ENCODE assay signal across 10 mouse cellular contexts in genomic region chr7:45679966-45680621, GRCm38 (mm10). TPM values are rescaled to one million over a fixed set of nuclear protein-coding genes. Genes with fewer than 3 reads are reported as not detected.
DNase-seq lines count a peak whose midpoint lies in the region; ATAC-seq and TF ChIP-seq lines count a peak whose summit lies in the region.
"Had no signal": no experiment of that assay in that cellular context is flagged by ENCODE, and none has a peak within 500 bp of the region (broad histone marks: within the 10 kb centered on the region; RNA-seq: fewer than 3 reads in every experiment).

No protein-coding gene starts in this region.

- TF ChIP-seq CTCF in intestine, postnatal 0 days (IDR thresholded peaks at IDR 0.05; ENCODE audit: low read depth), result no peak
- no peak for TF ChIP-seq CTCF in hindbrain, postnatal 0 days (IDR thresholded peaks at IDR 0.05; ENCODE audit: low read depth)

- 66% methylated on average over 14 of the region's 14 CpGs for WGBS in midbrain, embryonic 10.5 days
- 49% methylated on average over 14 of the region's 14 CpGs for WGBS in midbrain, embryonic 13.5 days
- 59% methylated on average over 14 of the region's 14 CpGs for WGBS in intestine, postnatal 0 days
- 66% methylated on average over 14 of the region's 14 CpGs for WGBS in stomach, embryonic 14.5 days
- 64% methylated on average over 14 of the region's 14 CpGs for WGBS in hindbrain, postnatal 0 days

- DNase-seq in midbrain, embryonic 10.5 days (ENCODE audit: low spot score), result no peak
- DNase-seq in frontal cortex, postnatal 25 days (ENCODE audit: low spot score in 2 of 2), result no peak
- DNase-seq in right cerebral cortex, postnatal 25 days, result no peak
- DNase-seq in hindbrain, postnatal 0 days (ENCODE audit: low spot score), result no peak

- H3K9me3 ChIP-seq in midbrain, embryonic 10.5 days (replicated peaks), result no peaks in the 10 kb centered on the region
- H3K9me3 ChIP-seq in midbrain, embryonic 13.5 days, result no peaks in the 10 kb centered on the region
- H3K9me3 ChIP-seq in intestine, postnatal 0 days (ENCODE audit: control insufficient read depth), result no peaks in the 10 kb centered on the region
- H3K9me3 ChIP-seq in stomach, embryonic 14.5 days (ENCODE audit: control insufficient read depth, low read depth, low read length), result no peaks in the 10 kb centered on the region
- H3K9me3 ChIP-seq in hindbrain, postnatal 0 days (ENCODE audit: low read length), result no peaks in the 10 kb centered on the region

- no peak overlapping the region for H3K9ac ChIP-seq in midbrain, embryonic 13.5 days (replicated peaks)
- H3K9ac ChIP-seq in intestine, postnatal 0 days (ENCODE audit: low read depth, low read length), result no peak overlapping the region
- no peak overlapping the region for H3K9ac ChIP-seq in stomach, embryonic 14.5 days (replicated peaks; ENCODE audit: low read depth, low read length)
- H3K9ac ChIP-seq in hindbrain, postnatal 0 days (replicated peaks; ENCODE audit: low read length), result no peak overlapping the region

- H3K36me3 ChIP-seq in midbrain, embryonic 10.5 days, result no peaks in the 10 kb centered on the region
- no peaks in the 10 kb centered on the region for H3K36me3 ChIP-seq in midbrain, embryonic 13.5 days
- H3K36me3 ChIP-seq in intestine, postnatal 0 days (ENCODE audit: control insufficient read depth, insufficient read depth), result no peaks in the 10 kb centered on the region
- H3K36me3 ChIP-seq in stomach, embryonic 14.5 days (ENCODE audit: control insufficient read depth, insufficient read depth, low read length), result no peaks in the 10 kb centered on the region
- no peaks in the 10 kb centered on the region for H3K36me3 ChIP-seq in hindbrain, postnatal 0 days (ENCODE audit: insufficient read depth, low read length)

- no peaks in the 10 kb centered on the region; the same call in 1 of the 2 replicates for H3K27me3 ChIP-seq in midbrain, embryonic 10.5 days (ENCODE audit: low read depth, poor library complexity, severe bottlenecking)
- no peaks in the 10 kb centered on the region for H3K27me3 ChIP-seq in midbrain, embryonic 13.5 days
- peaks cover 43% of the 10 kb centered on the region for H3K27me3 ChIP-seq in intestine, postnatal 0 days (replicated peaks; ENCODE audit: control insufficient read depth, insufficient read depth, low read length)
- no peaks in the 10 kb centered on the region for H3K27me3 ChIP-seq in stomach, embryonic 14.5 days (ENCODE audit: control insufficient read depth, insufficient read depth, low read length)
- H3K27me3 ChIP-seq in hindbrain, postnatal 0 days (ENCODE audit: insufficient read depth, low read length), result no peaks in the 10 kb centered on the region

- peak overlapping the region; percentile 29 for H3K27ac ChIP-seq in midbrain, embryonic 10.5 days (replicated peaks)
- H3K27ac ChIP-seq in midbrain, embryonic 13.5 days, result no peak overlapping the region
- peak overlapping the region; percentile 94 for H3K27ac ChIP-seq in brown adipose tissue, adult 24 weeks (replicated peaks; ENCODE audit: low read depth, low read length)
- H3K27ac ChIP-seq in intestine, postnatal 0 days (ENCODE audit: low read depth, low read length), result peak overlapping the region; percentile 35; the same call in 1 of the 2 replicates
- peak overlapping the region; percentile 48; the same call in 1 of the 2 replicates for H3K27ac ChIP-seq in stomach, embryonic 14.5 days (ENCODE audit: low read length)
- H3K27ac ChIP-seq in hindbrain, postnatal 0 days, result no peak overlapping the region

- H3K4me3 ChIP-seq in midbrain, embryonic 10.5 days, result no peak overlapping the region
- no peak overlapping the region for H3K4me3 ChIP-seq in midbrain, embryonic 13.5 days (replicated peaks)
- H3K4me3 ChIP-seq in brown adipose tissue, adult 24 weeks (ENCODE audit: insufficient read depth, low read depth, low read length), result no peak overlapping the region
- H3K4me3 ChIP-seq in intestine, postnatal 0 days (ENCODE audit: low read depth, low read length), result no peak overlapping the region
- no peak overlapping the region for H3K4me3 ChIP-seq in stomach, embryonic 14.5 days (ENCODE audit: low read depth, low read length)
- H3K4me3 ChIP-seq in hindbrain, postnatal 0 days (ENCODE audit: low read length), result no peak overlapping the region
- H3K4me3 ChIP-seq: erythroblast, embryonic 14.5 days had no signal

- peaks cover 32% of the 10 kb centered on the region for H3K4me1 ChIP-seq in midbrain, embryonic 10.5 days
- H3K4me1 ChIP-seq in midbrain, embryonic 13.5 days (replicated peaks), result peaks cover 11% of the 10 kb centered on the region
- H3K4me1 ChIP-seq in brown adipose tissue, adult 24 weeks (ENCODE audit: control insufficient read depth, insufficient read depth, insufficient read length, low read length), result peaks cover 24% of the 10 kb centered on the region
- H3K4me1 ChIP-seq in intestine, postnatal 0 days (replicated peaks; ENCODE audit: control insufficient read depth, insufficient read depth, low read length), result peaks cover 3% of the 10 kb centered on the region; the same call in 1 of the 2 replicates
- peaks cover 10% of the 10 kb centered on the region; the same call in 1 of the 2 replicates for H3K4me1 ChIP-seq in stomach, embryonic 14.5 days (ENCODE audit: control insufficient read depth, insufficient read depth, low read length)
- H3K4me1 ChIP-seq in hindbrain, postnatal 0 days (ENCODE audit: insufficient read depth, low read length), result no peaks in the 10 kb centered on the region

- H3K4me2 ChIP-seq in midbrain, embryonic 13.5 days (replicated peaks), result no peak overlapping the region
- no peak overlapping the region for H3K4me2 ChIP-seq in intestine, postnatal 0 days (replicated peaks; ENCODE audit: low read depth)
- H3K4me2 ChIP-seq in stomach, embryonic 14.5 days (replicated peaks; ENCODE audit: low read depth, low read length), result no peak overlapping the region
- no peak overlapping the region for H3K4me2 ChIP-seq in hindbrain, postnatal 0 days (ENCODE audit: low read depth, low read length)

- no peak for ATAC-seq in midbrain, embryonic 13.5 days
- 0 out of 2 replicates have a peak, but pooled peaks have one; percentile 31 for ATAC-seq in intestine, postnatal 0 days
- no peak for ATAC-seq in stomach, embryonic 14.5 days (ENCODE audit: insufficient number of reproducible peaks, insufficient read depth, low FRiP score, low read depth)
- ATAC-seq in hindbrain, postnatal 0 days, result no peak

RNA-seq across cellular contexts. Expression of gene Ntn5, which starts 3.7 kb away (rescaled TPM):
- 0.46 and 0.48 TPM in 2 replicates for polyA plus RNA-seq in midbrain, embryonic 10.5 days (2016; fragmentation: Nextera tagmentation; extraction: Ambion mirVana)
- 0.39 and 0.59 TPM in 2 replicates for polyA plus RNA-seq in midbrain, embryonic 13.5 days (2015; fragmentation: Nextera tagmentation; extraction: Ambion mirVana)
- not detected in 2 replicates for polyA plus RNA-seq in brown adipose tissue, adult 24 weeks (2012; ENCODE audit: insufficient read depth, insufficient read length, missing spikeins)
- polyA plus RNA-seq in intestine, postnatal 0 days (2015; fragmentation: Nextera tagmentation; extraction: Ambion mirVana), result 0.10 and 0.20 TPM in 2 replicates
- 0.67 and 1.0 TPM in 2 replicates for polyA plus RNA-seq in stomach, embryonic 14.5 days (2014; fragmentation: Nextera tagmentation; extraction: Ambion mirVana)
- total RNA-seq in hindbrain, postnatal 0 days (2014; rRNA removed), result 0.94 TPM in 1 of 2 replicates, not detected in the other
- polyA plus RNA-seq in hindbrain, postnatal 0 days (2015; fragmentation: Nextera tagmentation; extraction: Ambion mirVana), result 0.68 and 0.80 TPM in 2 replicates
- total RNA-seq: megakaryocyte-erythroid progenitor cell, adult 5-6 weeks had no signal
- polyA plus RNA-seq: erythroblast, embryonic 14.5 days had no signal

RNA-seq across cellular contexts. Expression of gene Fut2, which starts 13.9 kb away (rescaled TPM):
- polyA plus RNA-seq in midbrain, embryonic 10.5 days (2016; fragmentation: Nextera tagmentation; extraction: Ambion mirVana), result 0.05 TPM in 1 of 2 replicates, not detected in the other
- 0.06 and 0.09 TPM in 2 replicates for polyA plus RNA-seq in midbrain, embryonic 13.5 days (2015; fragmentation: Nextera tagmentation; extraction: Ambion mirVana)
- polyA plus RNA-seq in brown adipose tissue, adult 24 weeks (2012; ENCODE audit: insufficient read depth, insufficient read length, missing spikeins), result not detected in 2 replicates
- 2.9 and 3.6 TPM in 2 replicates for polyA plus RNA-seq in intestine, postnatal 0 days (2015; fragmentation: Nextera tagmentation; extraction: Ambion mirVana)
- 5.7 and 6.1 TPM in 2 replicates for polyA plus RNA-seq in stomach, embryonic 14.5 days (2014; fragmentation: Nextera tagmentation; extraction: Ambion mirVana)
- 0.32 TPM in 1 of 2 replicates, not detected in the other for total RNA-seq in hindbrain, postnatal 0 days (2014; rRNA removed)
- 0.15 and 0.67 TPM in 2 replicates for polyA plus RNA-seq in hindbrain, postnatal 0 days (2015; fragmentation: Nextera tagmentation; extraction: Ambion mirVana)
- total RNA-seq: megakaryocyte-erythroid progenitor cell, adult 5-6 weeks had no signal

RNA-seq across cellular contexts. Expression of gene Sec1, which starts 14.1 kb away (rescaled TPM):
- 0.32 and 0.34 TPM in 2 replicates for polyA plus RNA-seq in midbrain, embryonic 10.5 days (2016; fragmentation: Nextera tagmentation; extraction: Ambion mirVana)
- 0.17 and 0.31 TPM in 2 replicates for polyA plus RNA-seq in midbrain, embryonic 13.5 days (2015; fragmentation: Nextera tagmentation; extraction: Ambion mirVana)
- not detected in 2 replicates for polyA plus RNA-seq in brown adipose tissue, adult 24 weeks (2012; ENCODE audit: insufficient read depth, insufficient read length, missing spikeins)
- 0.08 and 0.25 TPM in 2 replicates for polyA plus RNA-seq in intestine, postnatal 0 days (2015; fragmentation: Nextera tagmentation; extraction: Ambion mirVana)
- polyA plus RNA-seq in stomach, embryonic 14.5 days (2014; fragmentation: Nextera tagmentation; extraction: Ambion mirVana), result 4.8 and 5.7 TPM in 2 replicates
- 0.68 and 0.79 TPM in 2 replicates for total RNA-seq in hindbrain, postnatal 0 days (2014; rRNA removed)
- polyA plus RNA-seq in hindbrain, postnatal 0 days (2015; fragmentation: Nextera tagmentation; extraction: Ambion mirVana), result 0.35 and 0.48 TPM in 2 replicates
- total RNA-seq: megakaryocyte-erythroid progenitor cell, adult 5-6 weeks had no signal
- polyA plus RNA-seq: erythroblast, embryonic 14.5 days had no signal

RNA-seq across cellular contexts. Expression of gene Car11, which starts 19.5 kb away (rescaled TPM):
- polyA plus RNA-seq in midbrain, embryonic 10.5 days (2016; fragmentation: Nextera tagmentation; extraction: Ambion mirVana), result 4.6 and 4.9 TPM in 2 replicates
- 35.9 and 40.0 TPM in 2 replicates for polyA plus RNA-seq in midbrain, embryonic 13.5 days (2015; fragmentation: Nextera tagmentation; extraction: Ambion mirVana)
- 12.1 and 17.1 TPM in 2 replicates for polyA plus RNA-seq in brown adipose tissue, adult 24 weeks (2012; ENCODE audit: insufficient read depth, insufficient read length, missing spikeins)
- polyA plus RNA-seq in intestine, postnatal 0 days (2015; fragmentation: Nextera tagmentation; extraction: Ambion mirVana), result 2.1 and 2.7 TPM in 2 replicates
- polyA plus RNA-seq in stomach, embryonic 14.5 days (2014; fragmentation: Nextera tagmentation; extraction: Ambion mirVana), result 10.4 and 11.4 TPM in 2 replicates
- 89.4 and 91.0 TPM in 2 replicates for total RNA-seq in hindbrain, postnatal 0 days (2014; rRNA removed)
- 76.9 and 78.2 TPM in 2 replicates for polyA plus RNA-seq in hindbrain, postnatal 0 days (2015; fragmentation: Nextera tagmentation; extraction: Ambion mirVana)
- total RNA-seq: megakaryocyte-erythroid progenitor cell, adult 5-6 weeks had no signal
- polyA plus RNA-seq: erythroblast, embryonic 14.5 days had no signal

RNA-seq across cellular contexts. Expression of gene Dbp, which starts 24.8 kb away (rescaled TPM):
- 2.1 and 2.9 TPM in 2 replicates for polyA plus RNA-seq in midbrain, embryonic 10.5 days (2016; fragmentation: Nextera tagmentation; extraction: Ambion mirVana)
- 3.4 and 4.0 TPM in 2 replicates for polyA plus RNA-seq in midbrain, embryonic 13.5 days (2015; fragmentation: Nextera tagmentation; extraction: Ambion mirVana)
- polyA plus RNA-seq in brown adipose tissue, adult 24 weeks (2012; ENCODE audit: insufficient read depth, insufficient read length, missing spikeins), result 23.3 and 31.5 TPM in 2 replicates
- polyA plus RNA-seq in intestine, postnatal 0 days (2015; fragmentation: Nextera tagmentation; extraction: Ambion mirVana), result 6.9 and 8.6 TPM in 2 replicates
- polyA plus RNA-seq in stomach, embryonic 14.5 days (2014; fragmentation: Nextera tagmentation; extraction: Ambion mirVana), result 6.4 and 6.7 TPM in 2 replicates
- 4.2 and 12.2 TPM in 2 replicates for total RNA-seq in hindbrain, postnatal 0 days (2014; rRNA removed)
- polyA plus RNA-seq in hindbrain, postnatal 0 days (2015; fragmentation: Nextera tagmentation; extraction: Ambion mirVana), result 4.6 and 5.3 TPM in 2 replicates

Comparison
In these comparisons a context has a peak if more than half of its experiments do, and no peak if none do; other contexts are left out.
1. H3K27ac ChIP-seq: peak in midbrain, embryonic 10.5 days (single experiment), brown adipose tissue, adult 24 weeks (single experiment), intestine, postnatal 0 days (single experiment) and stomach, embryonic 14.5 days (single experiment); none in midbrain, embryonic 13.5 days (single experiment) and hindbrain, postnatal 0 days (single experiment).